Mouse (Mus musculus): ENCODE data around the gene Slfn9. TPM values are rescaled to one million over a fixed set of nuclear protein-coding genes. Genes with fewer than 3 reads are reported as not detected.

The Slfn9 gene
- total RNA-seq, 2 experiments from 2014 or later: 5.6 to 6.9 TPM

Small RNA genes lying within 50 kb of the gene (microRNA-seq; reads per million reads assigned to microRNA genes)
- gene Gm27598 (0 reads per million in 2 experiments), gene Mir7679 (0 reads per million in 2 experiments)

Other genes starting within 250 kb of the Slfn9 start
- under 1 TPM; 0.26 to 0.27 TPM for gene Cct6b, start 227.5 kb downstream of the Slfn9 start, total RNA-seq (2021)
- 10 to 100 TPM; 16.0 to 18.4 TPM for gene Zfp830, start 227.5 kb downstream of the Slfn9 start, total RNA-seq (2021)
- gene Lig3, start 210.7 kb downstream of the Slfn9 start, total RNA-seq (2021): 10 to 100 TPM; 22.2 to 26.1 TPM
- gene Rffl, start 120.6 kb downstream of the Slfn9 start, total RNA-seq (2021): 1 to 10 TPM; 4.5 to 5.7 TPM
- gene Rad51d, start 101.2 kb downstream of the Slfn9 start, total RNA-seq (2021): 10 to 100 TPM; 10.9 to 11.0 TPM
- under 1 TPM in 1 of 2 experiments, not detected in 1; 0.12 TPM for gene Fndc8, start 99.7 kb downstream of the Slfn9 start, total RNA-seq (2021)
- gene Nle1, start 83.4 kb downstream of the Slfn9 start, total RNA-seq (2021): 10 to 100 TPM; 11.2 to 13.8 TPM
- 100 to 1,000 TPM; 161 to 177 TPM for gene Unc45b, start 81.3 kb downstream of the Slfn9 start, total RNA-seq (2021)
- gene Slfn5, start 40.5 kb downstream of the Slfn9 start, total RNA-seq (2021): 10 to 100 TPM; 70.4 to 70.6 TPM
- gene Slfn8, start 29.0 kb upstream of the Slfn9 start, total RNA-seq (2021): under 1 TPM; 0.35 to 0.45 TPM
- 1 to 10 TPM; 2.5 to 3.0 TPM for gene Slfn2, start 73.3 kb upstream of the Slfn9 start, total RNA-seq (2021)
- under 1 TPM; 0.22 to 0.31 TPM for gene Slfn1, start 125.0 kb upstream of the Slfn9 start, total RNA-seq (2021)
- gene Slfn4, start 183.4 kb upstream of the Slfn9 start, total RNA-seq (2021): under 1 TPM; 0.12 to 0.14 TPM
- gene Slfn3, start 199.5 kb upstream of the Slfn9 start, total RNA-seq (2021): 1 to 10 TPM; 3.3 to 3.7 TPM